Mouse (Mus musculus): ENCODE measurements at regions not wholly inside any gene's neighbourhood (a gene's known extent, or its start where the extent isn't known, plus 50 kb on each side); places are given as distances from the start of the nearest gene placed in this dataset.

DNA sequence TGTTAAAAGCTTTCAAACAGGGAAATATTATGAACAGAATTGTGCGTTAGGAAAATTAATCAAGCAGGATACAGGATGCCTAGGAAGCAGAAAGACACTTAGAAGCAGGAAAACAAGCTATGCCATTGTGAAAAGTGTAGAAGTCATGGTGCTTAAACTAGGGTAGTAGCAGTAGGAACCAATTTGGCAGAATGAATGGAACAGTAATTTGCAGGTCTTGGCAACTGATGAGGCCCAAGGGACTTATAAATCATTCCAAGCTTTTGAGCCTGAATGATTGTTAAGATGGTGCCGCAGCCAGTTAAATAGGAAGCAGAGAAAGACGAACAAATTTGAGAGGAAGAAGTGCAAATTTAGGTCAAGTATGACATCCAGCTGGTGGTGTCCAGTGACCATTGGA, 360.5 kb upstream of the Mef2c start:
- no peak for TF ChIP-seq CTCF (IDR thresholded peaks at IDR 0.05; ENCODE audit: extremely low read depth, insufficient read depth, low read length)
- TF ChIP-seq POLR2A (IDR thresholded peaks at IDR 0.05; ENCODE audit: extremely low read depth, insufficient read depth, low read length): no peak

All from cortical plate, adult 2 months (tissue).